Mouse (Mus musculus) ES-Bruce4 (cell line): ENCODE data around the gene Dstyk.

Experiments
- CTCF ChIP-seq: IDR thresholded peaks from one replicate; pipeline ENCODE4 v1.8.1; 2011; ENCODE audit warnings: low read depth, low read length
- POLR2A ChIP-seq: IDR thresholded peaks from one replicate; pipeline ENCODE4 v1.8.1; 2011; ENCODE audit warnings: low read length; ENCODE audit not compliant: insufficient read depth

DNA sequence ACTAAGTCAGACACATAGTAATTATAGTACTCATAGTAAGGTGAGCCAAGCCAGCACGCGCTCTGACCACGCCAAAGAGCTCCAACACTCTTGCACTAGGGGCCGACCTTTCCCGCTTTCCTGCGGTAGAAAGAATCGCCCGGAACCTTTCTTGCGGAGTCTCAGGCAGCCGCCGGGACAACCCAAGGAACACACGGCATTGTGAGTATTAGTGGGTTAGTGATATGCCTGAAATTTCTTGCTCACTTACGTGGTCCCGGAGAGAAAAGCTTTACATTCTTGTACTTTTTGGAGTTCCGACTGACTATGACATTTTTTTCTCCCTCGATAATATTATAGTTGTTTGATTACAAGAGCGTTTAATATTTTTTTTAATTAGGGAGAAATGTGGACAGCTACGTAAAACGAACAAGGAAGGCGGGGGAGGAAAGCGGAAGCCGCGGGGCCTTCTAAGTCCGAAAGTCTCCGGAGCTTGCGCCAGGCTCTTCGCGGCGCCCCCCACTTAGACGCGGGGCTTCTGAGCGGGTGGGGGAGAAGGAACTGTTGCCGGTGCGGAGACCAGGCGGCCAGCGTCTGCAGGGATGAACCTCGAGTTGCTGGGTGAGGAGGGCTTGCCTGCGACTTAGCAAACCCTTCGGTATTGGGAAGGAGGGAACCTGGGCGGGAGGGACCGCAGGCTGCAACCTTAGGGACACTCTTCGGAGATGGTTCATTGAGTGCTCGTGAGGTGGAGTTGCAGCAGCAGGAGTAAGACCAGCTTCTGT lies 59.8 kb downstream of the Dstyk start, which contains the start of gene Rbbp5:
- TF ChIP-seq CTCF (no peak), POLR2A (no peak)
